Mouse (Mus musculus): ENCODE measurements around the gene Zfp955b.
"Not testable (repeated sequence)": the region's sequence is repeated elsewhere in the genome, so short reads cannot be mapped to it uniquely, and the experiment has no call there.

The Zfp955b gene

DNA sequence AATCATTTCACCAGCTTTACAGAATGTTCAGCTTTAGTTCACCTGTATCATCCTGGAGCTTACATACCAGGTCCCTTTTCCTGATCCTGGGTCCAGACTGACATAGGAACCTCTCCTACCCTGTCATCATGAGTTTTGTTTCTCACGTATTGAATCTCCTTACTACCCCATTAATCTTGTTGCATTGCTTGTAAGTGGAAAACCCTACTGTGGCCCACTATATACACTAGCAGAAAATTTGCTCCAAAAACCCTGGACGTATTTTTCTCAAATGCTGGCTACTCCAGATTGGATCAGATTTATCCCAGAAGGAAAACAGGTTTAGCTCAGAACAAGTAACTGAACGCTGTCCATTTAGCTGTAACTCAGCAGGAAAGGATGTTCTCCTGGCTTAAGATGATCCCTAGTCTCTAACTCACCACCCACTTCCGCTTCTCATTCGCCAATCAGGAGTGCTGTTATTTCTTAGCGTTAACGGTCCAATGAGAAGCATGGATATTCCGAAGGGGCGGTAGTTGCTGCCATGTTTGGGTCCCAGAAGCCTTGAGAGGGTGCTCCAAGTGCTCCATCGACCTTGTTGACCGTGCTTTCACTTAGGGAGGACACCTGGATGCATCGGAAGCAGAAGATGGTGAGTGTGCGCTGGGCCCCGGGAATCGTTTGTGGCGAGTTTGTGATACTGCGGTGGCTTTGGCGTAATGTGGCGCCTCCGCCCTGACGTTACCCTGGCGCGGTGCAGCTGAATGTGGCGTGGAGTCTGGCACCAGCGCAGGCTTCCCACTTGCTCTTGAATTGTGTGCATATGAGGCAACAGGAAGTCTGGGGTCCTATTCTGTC lies at the start of gene Zfp955b:
Gene Zfp955b (plus strand): TSS at position 506 of the 837 bp plus-strand sequence.
- not testable (repeated sequence) for DNase-seq (ENCODE audit: extremely low spot score)

DNA sequence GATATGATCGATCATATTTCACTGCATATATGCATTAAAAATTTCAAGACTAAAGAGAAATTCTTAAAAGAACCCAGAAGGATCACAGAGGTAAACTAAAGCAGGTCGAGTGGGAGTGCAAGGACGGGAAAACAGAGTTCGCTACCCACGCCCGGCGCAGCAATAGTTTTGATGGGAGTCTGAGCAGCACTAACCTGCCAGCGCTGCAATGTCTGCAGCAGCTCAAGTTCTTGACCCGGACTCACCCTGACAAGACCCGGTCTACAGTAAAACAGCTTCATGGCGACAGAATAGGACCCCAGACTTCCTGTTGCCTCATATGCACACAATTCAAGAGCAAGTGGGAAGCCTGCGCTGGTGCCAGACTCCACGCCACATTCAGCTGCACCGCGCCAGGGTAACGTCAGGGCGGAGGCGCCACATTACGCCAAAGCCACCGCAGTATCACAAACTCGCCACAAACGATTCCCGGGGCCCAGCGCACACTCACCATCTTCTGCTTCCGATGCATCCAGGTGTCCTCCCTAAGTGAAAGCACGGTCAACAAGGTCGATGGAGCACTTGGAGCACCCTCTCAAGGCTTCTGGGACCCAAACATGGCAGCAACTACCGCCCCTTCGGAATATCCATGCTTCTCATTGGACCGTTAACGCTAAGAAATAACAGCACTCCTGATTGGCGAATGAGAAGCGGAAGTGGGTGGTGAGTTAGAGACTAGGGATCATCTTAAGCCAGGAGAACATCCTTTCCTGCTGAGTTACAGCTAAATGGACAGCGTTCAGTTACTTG lies 34.6 kb upstream of the Zfp955b start, which contains the start of gene Zfp955a:
Gene Zfp955a (minus strand): TSS at position 616 of the 789 bp plus-strand sequence.
- DNase-seq (ENCODE audit: extremely low spot score): not testable (repeated sequence)

DNA sequence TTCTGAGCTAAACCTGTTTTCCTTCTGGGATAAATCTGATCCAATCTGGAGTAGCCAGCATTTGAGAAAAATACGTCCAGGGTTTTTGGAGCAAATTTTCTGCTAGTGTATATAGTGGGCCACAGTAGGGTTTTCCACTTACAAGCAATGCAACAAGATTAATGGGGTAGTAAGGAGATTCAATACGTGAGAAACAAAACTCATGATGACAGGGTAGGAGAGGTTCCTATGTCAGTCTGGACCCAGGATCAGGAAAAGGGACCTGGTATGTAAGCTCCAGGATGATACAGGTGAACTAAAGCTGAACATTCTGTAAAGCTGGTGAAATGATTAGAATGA lies 34.1 kb upstream of the Zfp955b start:
- DNase-seq (ENCODE audit: extremely low spot score): not testable (repeated sequence)

DNA sequence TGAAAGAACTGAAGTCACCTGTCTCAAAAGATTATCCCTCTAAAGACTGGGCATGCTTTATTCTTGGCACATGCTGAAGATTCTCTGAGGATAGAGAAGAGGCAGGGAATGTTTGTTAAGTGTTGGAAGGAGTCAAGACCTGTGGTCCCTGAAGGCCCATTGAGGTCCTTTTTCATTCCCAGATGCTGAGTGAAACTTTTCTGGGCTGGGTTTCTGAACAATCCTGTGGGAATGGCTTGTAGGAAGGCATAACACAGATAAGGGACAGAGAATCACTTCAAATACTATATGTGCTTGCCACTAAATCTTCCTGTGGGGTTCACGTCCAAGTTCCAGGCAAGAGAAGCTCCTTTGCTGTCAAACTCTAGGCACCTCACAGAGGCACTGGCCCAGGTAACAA lies 25.0 kb upstream of the Zfp955b start, which contains the start of gene Olfr63:
Gene Olfr63 (plus strand): TSS at position 301 of the 400 bp plus-strand sequence.
- no peak for DNase-seq (ENCODE audit: extremely low spot score)

DNA sequence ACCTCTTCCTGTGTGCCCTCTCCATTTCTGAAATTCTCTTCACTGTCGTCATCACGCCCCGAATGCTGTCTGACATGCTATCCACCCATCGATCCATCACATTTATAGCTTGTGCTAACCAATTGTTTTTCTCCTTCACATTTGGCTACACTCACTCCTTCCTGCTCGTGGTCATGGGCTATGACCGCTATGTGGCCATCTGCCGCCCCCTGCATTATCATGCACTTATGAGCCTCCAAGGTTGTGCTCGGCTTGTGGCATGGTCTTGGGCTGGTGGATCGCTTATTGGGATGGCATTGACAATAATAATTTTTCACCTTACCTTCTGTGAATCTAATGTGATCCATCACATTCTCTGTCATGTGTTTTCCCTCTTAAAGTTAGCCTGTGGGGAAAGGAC lies 20.4 kb upstream of the Zfp955b start:
- DNase-seq (ENCODE audit: extremely low spot score): no peak

DNA sequence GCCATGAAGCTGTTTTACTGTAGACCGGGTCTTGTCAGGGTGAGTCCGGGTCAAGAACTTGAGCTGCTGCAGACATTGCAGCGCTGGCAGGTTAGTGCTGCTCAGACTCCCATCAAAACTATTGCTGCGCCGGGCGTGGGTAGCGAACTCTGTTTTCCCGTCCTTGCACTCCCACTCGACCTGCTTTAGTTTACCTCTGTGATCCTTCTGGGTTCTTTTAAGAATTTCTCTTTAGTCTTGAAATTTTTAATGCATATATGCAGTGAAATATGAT lies 469 bp downstream of the Zfp955b start:
- DNase-seq (ENCODE audit: extremely low spot score): not testable (repeated sequence)

DNA sequence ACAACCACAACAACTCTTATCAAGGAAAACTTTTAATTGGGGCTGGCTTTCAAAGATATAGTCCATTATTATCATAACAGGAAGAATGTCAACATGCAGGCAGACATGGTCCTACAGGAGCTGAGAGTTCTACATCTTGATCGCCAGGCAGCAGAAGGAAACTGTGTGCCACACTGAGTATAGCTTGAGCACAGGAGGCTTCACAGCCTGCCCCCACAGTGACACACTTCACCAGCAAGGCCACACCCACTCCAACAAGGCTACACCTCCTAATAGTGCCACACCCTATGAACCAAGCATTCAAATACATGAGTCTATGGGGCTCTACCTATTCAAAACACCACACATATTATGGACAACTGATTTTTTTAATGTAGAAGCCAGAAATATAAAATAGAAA lies 63.6 kb downstream of the Zfp955b start:
- no peak for DNase-seq (ENCODE audit: extremely low spot score)

All from embryo, embryonic 9.5 days (tissue).